Mouse (Mus musculus) adrenal gland, postnatal 25 days (tissue): ENCODE data around the gene Cadps2. TPM values are rescaled to one million over a fixed set of nuclear protein-coding genes. Genes with fewer than 3 reads are reported as not detected.

Experiments used
- DNase-seq: peaks from one replicate; pipeline ENCODE4 v3.0.0; 2021; ENCODE audit warnings: mixed read lengths
- total RNA-seq: library from RNA; stranded (reverse); gene quantifications from 2 replicates; pipeline ENCODE4 v1.2.3, GENCODE M21; 2021

Gene Cadps2
- total RNA-seq, 1 experiment from 2014 or later: 8.6 TPM

DNA sequence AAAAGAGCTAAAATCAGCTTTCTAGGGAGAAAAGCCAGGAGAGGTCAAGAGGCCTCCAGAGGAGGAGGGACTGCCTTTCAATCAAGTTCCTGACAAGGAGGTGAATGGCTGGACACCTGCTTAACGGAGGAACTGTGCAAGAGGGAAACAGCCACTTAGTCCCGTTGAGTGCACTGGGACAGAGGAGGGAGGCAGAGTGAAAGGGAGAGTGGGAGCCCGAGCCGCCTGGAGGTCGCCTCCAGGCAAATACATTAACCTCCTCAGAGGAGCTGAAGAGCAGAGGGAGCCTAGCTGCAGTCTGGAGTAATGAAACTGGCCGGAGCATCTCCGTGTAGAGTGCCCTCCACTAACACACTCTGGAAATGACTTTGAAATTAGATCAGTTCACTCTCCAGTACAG is 485.7 kb downstream of the Cadps2 start:
- no peak for DNase-seq

DNA sequence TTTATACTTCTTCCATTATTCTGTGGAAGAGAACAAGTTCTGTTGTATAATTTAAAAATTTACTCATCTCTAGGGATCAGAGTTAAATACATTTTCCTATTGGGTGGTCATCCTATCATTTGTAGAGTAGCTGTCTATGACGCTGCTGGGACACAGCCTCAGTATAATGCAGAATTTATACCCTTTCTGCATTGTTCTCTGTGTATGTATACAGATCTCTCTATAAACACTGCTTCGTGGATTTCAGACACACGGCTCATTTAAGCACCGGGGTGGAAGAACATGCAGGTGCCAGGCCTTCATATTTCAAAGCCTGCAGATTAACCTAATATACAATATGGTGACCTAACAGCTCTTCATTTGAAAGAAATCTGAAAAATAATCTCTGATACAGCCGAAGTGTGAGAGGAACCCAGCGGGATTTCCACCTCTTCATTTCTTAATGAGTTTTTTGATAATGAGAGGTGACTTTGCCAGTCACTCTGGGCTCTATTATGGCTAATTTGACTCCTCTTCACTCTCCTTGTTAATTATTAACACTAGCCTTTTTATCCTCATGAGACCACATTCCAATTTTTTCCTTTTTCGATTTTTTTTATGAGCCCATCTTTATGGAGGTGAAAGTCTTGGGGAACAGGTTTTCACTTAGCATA is 501.7 kb downstream of the Cadps2 start:
- DNase-seq: no peak

DNA sequence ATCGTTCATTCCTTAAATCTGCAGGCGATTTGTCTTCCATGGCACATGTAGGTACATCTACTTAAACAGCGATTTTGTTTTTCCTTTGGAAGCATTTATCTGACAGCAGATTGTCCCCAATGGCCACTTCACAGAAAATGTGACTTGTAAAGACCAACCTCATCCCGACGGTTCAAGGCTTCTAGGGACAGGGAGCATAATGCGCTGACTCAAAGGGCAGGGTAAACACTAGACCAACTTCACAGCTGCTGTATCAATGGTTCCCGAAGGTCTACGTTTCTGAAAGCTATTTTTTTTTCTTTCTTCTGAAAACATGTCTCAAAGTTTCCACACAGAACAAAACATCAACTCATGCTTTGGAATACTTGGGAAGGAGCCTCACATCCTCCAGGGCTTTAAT is 524.3 kb downstream of the Cadps2 start:
- DNase-seq: no peak

DNA sequence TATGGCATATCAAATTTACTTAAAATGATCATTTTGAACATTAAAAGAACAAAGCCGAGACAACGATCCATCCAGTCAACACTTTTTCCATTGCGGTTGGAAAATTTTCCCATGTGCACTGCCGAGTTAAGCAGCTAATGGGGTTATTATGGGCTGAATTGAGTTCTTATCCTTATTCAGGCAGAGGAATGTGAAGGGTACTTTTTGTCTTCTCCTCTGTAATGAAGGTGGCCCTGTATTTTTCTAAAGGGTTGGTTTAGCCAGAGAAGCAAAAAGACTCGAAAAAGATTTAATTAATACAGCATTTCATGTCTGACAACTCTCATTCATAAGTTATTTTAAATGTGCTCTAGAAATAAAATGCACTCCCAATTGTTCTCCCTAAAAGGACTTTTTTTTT is 524.9 kb downstream of the Cadps2 start:
- no peak for DNase-seq

GRCm38 (mm10) chr6:23306046-23306445 is 533.2 kb downstream of the Cadps2 start:
- no peak for DNase-seq

DNA sequence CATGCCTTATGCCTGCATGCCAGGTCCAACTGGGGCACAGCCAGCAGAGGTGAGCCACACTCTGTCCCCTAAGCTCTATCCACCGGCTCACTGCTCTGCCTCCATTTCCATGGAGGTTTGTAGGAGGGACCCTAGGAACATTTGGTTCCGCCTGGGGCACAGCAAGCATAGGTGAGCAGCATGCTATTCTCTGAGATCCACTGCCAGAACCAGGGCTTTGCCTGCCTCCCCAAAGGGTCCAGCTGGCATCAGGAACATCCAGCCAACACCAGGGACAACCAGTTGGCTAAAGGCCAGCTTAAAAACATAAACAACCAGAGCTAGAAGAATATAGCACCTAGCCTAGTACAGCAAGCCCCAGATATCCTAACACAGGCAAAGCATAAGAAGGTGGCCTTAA is 540.6 kb downstream of the Cadps2 start:
- no peak for DNase-seq

DNA sequence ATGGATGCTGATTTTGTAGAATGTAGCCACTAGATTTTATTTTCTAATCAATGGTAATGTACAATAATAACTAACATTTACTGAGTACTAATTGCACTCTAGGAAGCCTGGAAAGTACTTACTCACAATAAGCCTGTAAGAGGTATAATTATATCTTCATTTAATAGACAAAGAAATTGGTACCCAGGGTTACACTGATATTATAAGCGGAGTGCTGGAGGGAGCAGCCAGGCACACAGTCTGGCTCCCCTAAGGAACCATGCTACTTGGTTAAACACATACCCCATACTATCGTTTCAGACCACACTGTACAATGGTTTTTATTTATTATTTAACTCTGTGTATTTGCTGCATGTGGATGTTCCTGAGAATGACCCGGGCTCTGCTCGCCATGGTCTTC is 544.5 kb downstream of the Cadps2 start:
- no peak for DNase-seq

GRCm38 (mm10) chr6:23288752-23289151 is 550.5 kb downstream of the Cadps2 start:
- DNase-seq: no peak

DNA sequence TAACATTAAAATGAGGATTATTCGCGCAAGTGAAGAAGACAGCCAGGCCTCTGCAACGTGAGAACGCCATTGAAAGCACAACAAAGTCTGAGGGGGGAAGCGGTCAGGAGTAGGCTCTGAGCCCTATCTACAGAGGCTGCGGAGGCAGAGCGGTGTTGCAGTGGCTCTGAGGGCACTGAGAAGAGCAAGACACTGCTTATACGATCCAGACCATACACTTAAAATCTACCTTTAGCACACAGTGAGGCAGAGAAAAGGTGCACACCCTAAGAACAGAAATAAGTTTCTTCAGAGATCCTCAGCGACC is 557.8 kb downstream of the Cadps2 start:
- no peak for DNase-seq

DNA sequence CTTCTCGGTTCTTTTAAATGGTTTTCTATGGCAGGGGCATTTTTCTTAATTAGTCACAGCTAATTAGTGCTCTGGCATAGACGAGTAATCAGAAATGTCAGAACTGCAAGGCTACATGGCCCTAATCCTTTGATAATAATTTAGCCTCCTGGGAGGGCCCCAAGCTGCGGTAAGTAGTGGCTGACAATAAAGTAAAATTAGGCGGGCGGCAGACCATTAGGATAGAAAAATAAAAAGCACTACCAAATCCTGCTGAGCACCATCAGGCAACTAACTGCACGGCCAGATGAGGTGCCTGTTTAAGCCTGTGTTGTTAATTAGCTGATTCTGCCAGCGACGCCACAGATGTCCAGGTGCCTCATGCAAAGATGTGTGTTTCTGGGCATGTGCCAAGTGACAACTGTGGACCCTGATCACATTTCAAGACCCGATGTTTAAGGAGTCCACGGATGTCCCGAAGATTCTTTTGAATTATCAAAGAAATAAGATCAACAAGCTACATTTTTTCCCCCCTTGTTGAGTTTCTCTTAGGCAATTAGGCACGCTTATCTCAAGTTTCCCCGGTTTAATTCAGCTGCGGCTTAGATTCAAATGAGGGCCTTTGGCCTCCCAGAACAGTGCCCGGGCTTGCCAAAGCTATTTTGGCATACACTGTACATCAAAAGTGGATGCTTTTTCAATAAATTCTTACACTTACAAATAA is 558.3 kb downstream of the Cadps2 start:
- no peak for DNase-seq

DNA sequence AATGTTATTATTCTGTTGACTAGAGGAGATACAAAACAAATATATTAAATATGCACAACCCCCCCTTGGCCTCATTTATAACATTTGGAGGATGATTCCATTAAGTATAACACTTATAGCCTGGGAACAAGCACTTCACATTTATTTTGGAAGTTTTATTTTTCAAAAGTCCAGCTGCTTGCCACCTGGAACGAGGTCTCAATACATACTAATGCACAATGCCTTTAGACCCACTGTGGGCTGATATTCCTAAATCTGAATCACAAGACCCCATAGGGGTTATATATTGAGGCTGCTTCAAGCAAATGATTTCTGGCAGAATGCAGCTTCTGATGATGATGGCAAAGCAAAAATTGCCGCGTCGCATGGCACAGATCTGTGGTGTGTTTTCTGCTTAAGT is 565.7 kb downstream of the Cadps2 start:
- no peak for DNase-seq

- DNase-seq: no peak
These were observed 566.2 kb downstream of the Cadps2 start for GRCm38 (mm10) chr6:23272979-23273378.

GRCm38 (mm10) chr6:23272542-23272941 is 566.7 kb downstream of the Cadps2 start:
- no peak for DNase-seq

GRCm38 (mm10) chr6:23260738-23261050 is 578.5 kb downstream of the Cadps2 start:
- DNase-seq: no peak

- no peak for DNase-seq
These were observed 579.0 kb downstream of the Cadps2 start for GRCm38 (mm10) chr6:23260016-23260737.

DNA sequence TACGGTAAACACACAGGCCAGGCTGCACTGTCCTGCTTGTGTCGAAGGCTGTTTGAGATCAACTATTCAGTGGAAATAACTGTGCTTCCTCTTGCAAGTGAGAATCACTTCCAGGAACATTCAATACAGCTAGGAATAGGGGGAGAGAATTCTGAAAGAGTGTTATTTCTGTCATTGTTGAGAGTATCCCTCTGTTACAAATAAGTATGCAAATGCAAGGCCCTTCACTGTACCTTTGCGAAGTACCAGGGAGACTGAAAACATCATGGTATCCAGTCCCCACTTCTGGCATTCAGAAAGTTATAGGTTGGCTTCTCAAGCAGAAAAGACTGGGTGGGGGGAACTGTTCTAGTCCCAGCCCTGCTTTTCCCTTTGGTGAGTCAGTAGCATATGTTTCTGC is 581.2 kb downstream of the Cadps2 start:
- DNase-seq: no peak

DNA sequence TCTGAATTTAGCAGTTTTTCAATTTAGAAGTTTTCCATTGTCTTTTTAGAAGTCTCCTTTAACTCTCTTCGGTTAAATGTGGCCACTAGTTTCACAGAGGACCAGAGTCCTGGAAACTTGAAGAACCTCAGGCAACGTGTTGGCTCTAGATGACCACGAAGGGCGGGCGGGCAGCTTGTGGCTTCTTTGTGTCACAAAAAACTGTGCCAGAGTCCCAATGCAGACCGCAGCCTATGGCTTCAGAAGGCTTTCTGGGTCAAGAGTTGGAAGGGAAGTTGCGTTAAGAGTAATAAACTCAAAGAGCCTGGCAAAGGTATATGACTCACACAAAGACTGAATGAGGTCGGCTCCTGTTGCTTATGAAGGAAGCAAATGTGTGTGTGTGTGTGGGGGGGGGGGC is 584.1 kb downstream of the Cadps2 start:
- DNase-seq: no peak

DNA sequence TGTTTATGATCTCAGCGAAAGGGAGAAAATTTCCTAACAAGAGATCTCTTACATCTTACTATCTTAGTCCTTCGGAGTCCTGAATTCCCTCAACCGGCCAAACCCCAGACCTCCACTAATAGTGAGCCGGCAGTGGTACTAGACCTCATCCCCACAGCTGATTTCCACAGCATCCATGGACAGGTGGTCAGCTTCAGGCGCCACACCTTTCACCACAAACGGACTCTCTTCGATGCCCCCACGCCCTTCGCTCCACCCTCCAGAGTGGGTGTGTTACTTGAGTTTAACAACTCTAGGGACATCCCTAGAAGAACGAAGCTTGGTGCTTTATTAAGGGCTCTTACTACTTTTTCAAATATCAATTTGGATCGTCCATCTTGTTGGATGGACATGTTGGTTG is 584.6 kb downstream of the Cadps2 start:
- DNase-seq: no peak

GRCm38 (mm10) chr6:23253353-23254311 is 585.6 kb downstream of the Cadps2 start:
- no peak for DNase-seq

GRCm38 (mm10) chr6:23252196-23253135 is 586.8 kb downstream of the Cadps2 start:
- DNase-seq: no peak

DNA sequence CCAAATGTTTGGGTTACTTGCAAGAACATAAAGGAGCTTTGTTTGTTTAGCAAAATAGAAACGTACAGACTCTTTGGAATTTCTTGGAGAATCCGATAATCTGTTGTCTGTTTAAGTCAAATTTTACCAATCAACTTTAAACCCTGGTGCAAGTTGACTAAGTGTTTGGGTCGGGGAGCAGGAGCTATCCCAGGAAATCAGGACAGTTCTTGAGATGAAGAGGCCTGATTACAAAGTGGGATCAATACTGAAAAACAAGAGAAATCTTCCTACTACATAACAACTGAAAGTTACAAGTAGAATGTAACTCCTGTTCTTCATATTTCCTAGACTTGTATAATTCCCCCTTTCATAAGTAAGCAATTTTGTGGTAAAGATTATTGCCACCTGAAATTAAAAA is 587.8 kb downstream of the Cadps2 start:
- no peak for DNase-seq
